Mouse (Mus musculus): Measurements from ENCODE around the gene Spata16. TPM values are rescaled to one million over a fixed set of nuclear protein-coding genes. Genes with fewer than 3 reads are reported as not detected.
A peak's percentile ranks its signal among the peaks of the same experiment; 100 is the strongest.
"Not testable (repeated sequence)": the region's sequence is repeated elsewhere in the genome, so short reads cannot be mapped to it uniquely, and the experiment has no call there.

Gene Spata16
- total RNA-seq (2022) = under 1 TPM in 1 of 4 experiments, not detected in 3; 0.23 TPM

DNA sequence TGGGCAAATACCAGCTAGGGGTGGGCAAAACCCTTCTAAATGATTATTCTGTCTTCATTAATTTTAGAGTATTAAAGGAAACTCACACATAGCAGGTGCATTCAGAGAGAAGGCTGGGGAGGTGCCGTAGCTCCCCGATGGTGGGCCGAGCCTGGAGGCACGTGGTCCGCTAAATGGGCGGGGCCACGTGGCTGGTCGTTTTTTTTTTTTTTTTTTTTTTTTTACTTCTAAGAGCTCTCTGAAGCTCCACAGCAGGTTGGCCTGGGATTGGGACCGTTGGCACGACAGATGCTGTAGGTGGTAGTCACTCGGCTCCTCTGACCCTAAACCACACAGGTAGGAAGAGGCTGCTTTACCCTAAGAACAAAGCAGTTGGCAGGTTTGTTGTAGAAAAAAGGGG, at the start of gene Spata16:
TSS of gene Spata16 (plus strand) at position 219 of the 400 bp plus-strand sequence.
- DNase-seq (ENCODE audit: low spot score in 2 of 2) = no peak

DNA sequence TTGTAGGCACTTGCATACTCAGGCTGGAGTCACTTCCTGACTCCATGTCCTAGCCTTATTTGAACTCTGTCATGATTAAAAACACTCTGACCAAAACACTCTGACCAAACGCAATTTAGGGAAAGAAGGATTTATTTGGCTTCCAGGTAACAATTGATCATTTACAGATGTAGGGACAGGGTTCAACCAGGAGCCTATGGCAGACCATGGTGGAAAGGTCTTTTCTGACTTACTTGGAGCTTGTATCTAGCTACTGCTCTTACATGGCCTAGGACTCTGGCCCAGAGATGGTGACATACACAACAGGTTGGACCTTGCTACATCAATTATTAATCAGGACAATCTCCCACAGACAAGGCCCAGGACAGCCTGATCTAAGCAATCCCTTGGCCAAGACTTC, 32.6 kb upstream of the Spata16 start:
- no peak for DNase-seq (ENCODE audit: low spot score in 2 of 2)

- DNase-seq (ENCODE audit: low spot score in 2 of 2) = no peak
Observed at GRCm38 (mm10) chr3:26608531-26608930, 28.9 kb upstream of the Spata16 start.

GRCm38 (mm10) chr3:26639214-26639613, 1.8 kb downstream of the Spata16 start:
- DNase-seq (ENCODE audit: low spot score in 2 of 2) = no peak

- no peak for DNase-seq (ENCODE audit: low spot score in 2 of 2)
Observed at GRCm38 (mm10) chr3:26639851-26640250, 2.4 kb downstream of the Spata16 start.

DNA sequence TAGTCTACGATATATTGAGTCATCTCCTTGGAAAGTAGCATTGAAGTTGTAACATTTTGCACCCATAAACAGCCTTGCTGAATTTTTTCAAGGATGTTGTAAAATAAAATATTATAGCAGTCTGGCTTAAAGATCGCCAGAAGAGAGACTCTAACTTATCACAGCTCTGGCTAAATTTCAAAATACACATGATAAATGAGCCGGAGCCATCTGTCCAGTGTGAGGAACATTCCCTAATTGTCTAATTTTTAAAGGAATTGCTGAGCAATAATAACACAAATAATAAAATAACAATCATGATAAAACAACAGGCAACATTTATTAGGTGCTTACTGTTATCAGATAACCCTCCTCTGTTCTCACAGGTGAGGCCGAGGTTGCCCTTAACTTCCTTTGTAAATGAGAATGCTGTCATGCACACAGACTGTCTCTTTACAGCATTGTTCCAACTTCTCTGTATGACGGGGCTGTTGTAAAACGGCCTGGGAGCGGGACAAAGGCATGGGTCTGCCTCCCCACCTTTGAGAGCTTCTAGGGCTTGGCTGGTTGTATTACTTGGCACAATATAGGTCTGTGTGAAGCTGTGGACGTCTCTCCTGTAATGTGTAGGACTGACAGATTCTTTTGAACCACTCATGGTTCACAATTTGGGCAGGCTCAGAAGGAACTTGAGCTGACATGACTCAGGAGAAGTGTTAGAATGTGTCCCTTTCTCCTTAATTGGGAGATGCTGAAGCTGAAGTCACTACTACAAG, 3.1 kb downstream of the Spata16 start:
- DNase-seq (ENCODE audit: low spot score in 2 of 2) = no peak

DNA sequence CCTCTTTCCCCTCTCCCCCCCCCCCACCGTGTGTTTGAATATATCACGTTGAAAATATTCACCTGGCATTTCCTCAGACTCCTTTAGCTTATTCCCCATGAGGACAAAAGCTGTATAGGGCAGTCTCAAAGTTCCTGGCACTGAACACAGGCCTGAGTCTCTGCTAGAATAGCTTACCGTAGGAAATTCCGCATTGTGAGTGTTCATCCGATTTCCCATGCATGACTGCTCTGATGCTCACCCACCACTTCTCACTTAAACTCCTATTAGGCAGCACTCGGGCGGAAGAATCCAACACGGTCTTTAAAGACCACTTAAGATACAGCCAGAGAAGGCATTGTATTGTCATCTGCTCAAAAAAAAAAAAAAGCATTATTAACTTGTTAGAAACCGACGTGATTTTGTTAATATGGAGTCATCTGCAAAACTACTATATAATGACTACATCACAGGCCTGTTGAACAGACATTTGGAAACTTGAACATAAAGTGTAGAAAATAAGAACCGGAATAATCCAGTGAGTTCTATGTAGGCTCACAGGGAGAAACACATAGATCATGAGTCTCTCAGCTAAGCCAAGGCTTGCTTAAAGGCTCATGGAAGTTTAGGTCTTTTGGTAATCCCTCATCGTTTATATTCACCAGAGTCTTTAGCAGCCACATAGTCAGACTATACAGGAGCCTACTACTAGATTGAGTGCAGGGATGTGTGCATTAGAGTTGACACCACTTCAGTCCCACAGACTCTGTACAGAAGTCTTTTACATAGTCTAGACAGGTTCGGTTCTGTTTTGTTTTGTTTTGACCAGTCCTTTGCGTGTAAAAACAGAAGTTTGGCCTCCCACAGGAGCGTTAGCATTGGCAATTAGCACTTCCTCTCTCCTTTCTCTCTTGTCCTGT, 4.2 kb downstream of the Spata16 start:
- no peak for DNase-seq (ENCODE audit: low spot score in 2 of 2)

DNA sequence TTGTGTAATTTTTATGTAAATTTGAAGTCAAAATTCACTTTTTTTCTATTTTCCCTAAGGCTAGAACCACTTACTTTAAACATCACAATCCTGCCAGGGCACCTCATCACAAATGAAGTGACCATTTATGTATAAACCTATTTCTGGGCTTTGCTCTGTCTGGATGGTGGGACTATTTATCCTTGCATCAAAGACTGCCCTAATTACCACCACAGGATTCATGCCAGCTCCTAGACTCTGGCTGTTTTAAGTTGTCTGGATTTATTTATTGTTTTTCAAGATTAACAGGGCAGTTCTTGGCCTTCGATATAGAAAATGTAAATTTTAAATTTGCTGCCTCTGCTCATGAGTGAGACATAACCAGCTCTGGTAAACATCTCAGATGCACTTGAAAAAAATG, 6.7 kb downstream of the Spata16 start:
- no peak for DNase-seq (ENCODE audit: low spot score in 2 of 2)

GRCm38 (mm10) chr3:26646834-26647233, 9.4 kb downstream of the Spata16 start:
- no peak for DNase-seq (ENCODE audit: low spot score in 2 of 2)

DNA sequence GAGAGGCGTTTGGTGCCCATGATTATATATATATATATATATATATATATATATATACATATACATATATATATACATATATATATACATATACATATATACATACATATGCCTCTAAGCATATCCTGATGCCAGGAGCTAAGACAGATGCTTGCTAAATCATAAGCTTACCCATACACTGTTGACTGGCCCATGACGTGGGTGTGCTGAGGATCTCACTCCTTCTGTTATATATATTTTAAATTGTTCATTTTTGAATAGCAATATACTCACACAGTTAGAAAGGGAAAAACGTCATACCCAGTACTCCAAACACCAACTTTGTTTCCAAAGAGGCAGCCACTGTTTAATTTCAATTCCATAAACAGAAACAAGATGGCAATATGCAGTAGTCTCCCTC, 48.4 kb downstream of the Spata16 start:
- DNase-seq (ENCODE audit: low spot score in 2 of 2) = peak in 1 of 2 experiments; percentile 33

DNA sequence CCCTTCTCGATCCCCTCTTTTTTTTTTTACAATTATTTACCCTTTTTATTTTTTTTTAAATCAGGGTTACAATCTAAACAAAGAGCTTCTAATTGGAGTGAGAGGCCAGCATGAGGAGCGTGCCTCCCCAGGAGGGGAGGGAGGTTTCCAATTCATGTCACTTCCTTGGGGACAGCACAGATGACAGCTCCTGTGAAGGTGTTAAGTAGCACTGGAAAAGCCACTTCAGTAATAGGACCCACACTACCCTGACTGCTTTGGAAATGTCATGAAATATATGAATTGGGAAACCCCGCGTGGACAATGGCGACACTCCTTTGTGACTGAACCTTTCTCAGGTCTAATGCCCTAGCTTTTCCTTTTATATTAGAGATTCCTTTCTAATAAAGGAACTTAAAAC, 72.1 kb downstream of the Spata16 start:
- DNase-seq (ENCODE audit: low spot score in 2 of 2) = not testable (repeated sequence)

- DNase-seq (ENCODE audit: low spot score in 2 of 2) = no peak
Observed at GRCm38 (mm10) chr3:26727526-26727925, 90.1 kb downstream of the Spata16 start.

GRCm38 (mm10) chr3:26750492-26750891, 113.1 kb downstream of the Spata16 start:
- no peak for DNase-seq (ENCODE audit: low spot score in 2 of 2)

DNA sequence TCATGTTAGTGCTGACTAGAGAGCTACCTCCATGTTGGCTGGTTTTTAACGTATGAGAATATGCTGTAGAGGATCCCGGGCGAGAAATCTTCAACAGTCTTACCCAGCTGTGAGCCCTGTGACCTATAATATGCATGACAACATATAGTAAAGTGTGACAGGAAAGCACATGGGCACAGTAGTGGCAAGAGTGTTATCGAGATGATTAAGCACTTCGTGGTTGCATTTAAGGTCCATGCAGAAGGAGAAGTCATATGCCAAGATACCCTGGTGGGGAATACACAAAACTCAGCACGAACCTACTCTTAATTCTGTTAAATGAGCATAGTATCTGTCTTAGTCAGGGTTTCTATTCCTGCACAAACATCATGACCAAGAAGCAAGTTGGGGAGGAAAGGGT, 115.0 kb downstream of the Spata16 start:
- no peak for DNase-seq (ENCODE audit: low spot score in 2 of 2)

DNA sequence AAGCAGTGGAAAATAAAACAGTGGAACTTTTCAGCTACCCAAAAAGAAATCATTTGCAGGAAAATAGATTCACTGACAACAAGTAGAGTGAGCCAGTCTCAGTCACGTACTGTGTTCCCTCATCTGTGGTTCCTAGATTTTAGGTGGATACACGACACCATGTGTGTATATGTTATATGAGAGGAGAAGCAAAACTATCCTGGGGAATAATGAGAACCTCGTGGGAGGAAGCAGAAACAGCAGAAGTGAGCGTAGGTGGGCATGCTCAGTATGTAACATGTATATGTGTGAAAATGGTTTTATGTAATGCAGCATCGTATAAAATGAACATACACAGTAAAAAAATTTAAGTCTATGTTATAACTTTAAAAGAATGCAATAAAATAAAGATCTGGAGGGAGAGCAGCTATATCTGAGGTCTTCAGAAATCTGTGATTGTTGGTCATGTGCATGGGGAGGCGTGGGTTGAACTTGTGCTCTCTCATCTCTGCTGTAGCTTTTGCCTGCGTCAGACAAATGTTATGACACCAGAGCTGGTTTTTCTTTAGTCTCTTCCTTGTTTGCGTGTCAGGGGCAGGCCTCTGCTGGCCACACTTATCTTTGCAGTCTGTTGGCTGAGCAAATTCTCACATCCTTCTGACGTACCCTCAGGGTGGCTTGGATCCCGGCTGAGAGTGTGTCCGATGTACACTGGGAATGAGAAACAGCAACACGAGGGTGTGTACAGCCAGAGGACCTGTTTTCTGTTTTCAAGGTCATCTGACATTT, 156.1 kb downstream of the Spata16 start:
- peak in 1 of 2 experiments; percentile 43 for DNase-seq (ENCODE audit: low spot score in 2 of 2)

DNA sequence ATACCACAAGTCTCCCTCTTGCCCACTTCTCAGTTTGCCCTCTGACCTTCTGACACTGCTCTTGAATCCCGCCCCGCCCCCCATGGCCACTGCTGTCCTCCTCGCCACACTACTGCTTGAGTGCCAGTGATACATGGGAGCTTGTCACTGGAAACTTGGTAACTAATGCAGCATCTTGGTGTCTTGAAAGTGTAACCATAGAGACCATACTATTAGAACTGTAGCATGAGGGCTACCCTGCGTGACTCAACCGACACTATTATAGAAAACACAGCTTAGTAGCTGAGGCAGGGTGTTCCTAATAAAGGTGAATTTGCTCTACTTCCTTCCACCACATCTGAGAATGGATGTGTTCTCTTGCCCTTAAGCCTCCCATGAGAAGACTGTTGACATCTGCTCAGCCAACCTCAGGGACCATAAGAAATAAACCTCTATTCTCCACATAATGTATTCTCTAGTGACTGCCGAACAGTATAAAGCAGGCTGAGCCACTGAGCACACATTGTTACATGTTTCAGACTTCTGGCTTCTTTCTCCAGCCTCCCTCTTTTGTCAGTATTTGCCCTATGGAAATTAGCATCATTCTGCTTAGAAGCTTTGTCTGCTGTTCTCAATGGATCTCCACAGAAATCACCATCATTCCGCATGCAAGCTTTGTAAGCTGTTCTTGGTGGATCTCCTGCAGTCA, 158.6 kb downstream of the Spata16 start:
- no peak for DNase-seq (ENCODE audit: low spot score in 2 of 2)

DNA sequence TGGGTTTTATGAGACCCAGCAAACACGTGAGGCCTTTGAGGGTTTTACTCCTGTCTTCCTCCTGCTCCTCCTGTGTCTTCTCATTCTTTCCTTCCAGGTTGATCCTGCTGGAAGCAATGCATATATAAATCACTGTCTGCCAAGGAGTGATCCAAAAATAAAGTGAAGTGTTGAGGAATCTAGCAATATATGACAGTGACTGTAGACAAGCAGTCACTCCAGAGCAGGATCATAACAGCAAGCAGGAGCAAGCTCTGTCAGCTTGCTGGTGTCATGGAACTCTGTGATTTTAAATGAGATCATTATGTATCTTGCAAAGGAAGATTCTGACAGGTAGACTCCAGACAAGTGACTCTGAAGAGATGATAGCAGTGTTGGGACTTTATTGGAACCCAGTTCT, 159.5 kb downstream of the Spata16 start:
- no peak for DNase-seq (ENCODE audit: low spot score in 2 of 2)

- peak in 1 of 2 experiments; percentile 42 for DNase-seq (ENCODE audit: low spot score in 2 of 2)
Observed at GRCm38 (mm10) chr3:26814307-26814706, 176.9 kb downstream of the Spata16 start.

DNA sequence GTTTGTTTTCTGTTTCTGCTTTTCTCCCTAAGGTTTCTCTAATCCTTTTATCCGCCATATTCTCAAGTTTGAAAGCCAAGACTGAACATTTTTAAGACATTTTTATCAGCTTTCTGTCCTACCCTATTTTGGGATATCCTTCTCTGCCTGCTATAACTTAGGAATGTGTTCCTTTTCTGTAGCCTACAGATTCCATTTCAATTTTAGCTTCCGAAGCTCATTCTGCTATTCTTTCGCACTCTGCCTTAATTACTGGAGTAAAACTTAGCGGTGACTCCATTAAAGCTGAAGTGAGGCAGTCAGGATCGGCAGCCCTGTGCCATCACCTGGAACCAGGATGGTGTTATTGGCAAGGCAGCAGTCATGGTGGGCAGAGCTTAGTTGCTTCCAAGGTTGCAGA, 178.3 kb downstream of the Spata16 start:
- no peak for DNase-seq (ENCODE audit: low spot score in 2 of 2)

DNA sequence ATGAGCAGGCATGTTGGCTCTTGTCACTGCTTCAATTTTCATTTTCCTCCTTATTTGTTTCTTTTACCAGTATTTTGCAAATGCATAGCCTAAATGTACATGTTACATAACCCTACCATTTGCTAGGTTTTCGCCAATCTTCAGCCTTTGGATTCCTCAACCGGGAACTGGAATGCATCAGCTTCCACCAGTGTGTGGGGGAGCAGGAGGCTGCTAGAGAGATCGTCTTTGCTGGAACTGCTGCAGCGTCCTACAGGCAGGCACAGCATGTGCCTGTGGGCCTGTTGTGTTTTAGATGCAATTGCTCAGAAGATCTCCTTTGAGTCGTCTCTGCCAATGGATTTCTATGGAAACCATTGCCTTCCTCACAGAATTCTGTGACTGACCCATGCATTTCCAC, 182.0 kb downstream of the Spata16 start:
- peak in 1 of 2 experiments; percentile 36 for DNase-seq (ENCODE audit: low spot score in 2 of 2)
